Mouse (Mus musculus): ENCODE results near the gene Rgl3.

- no peak for TF ChIP-seq CTCF (IDR thresholded peaks at IDR 0.05; ENCODE audit: insufficient read depth, low read length)
- TF ChIP-seq POLR2A (IDR thresholded peaks at IDR 0.05; ENCODE audit: borderline replicate concordance, extremely low read depth, low read depth, low read length): no peak; the same call in 1 of the 2 replicates
These were observed 52.3 kb downstream of the Rgl3 start, which contains the start of gene Plppr2 for GRCm38 (mm10) chr9:21936692-21937570.

Data from lung, adult 2 months (tissue).